Mouse (Mus musculus) left cerebral cortex, adult 2 months (tissue): ENCODE measurements around the gene Syce3. TPM values are rescaled to one million over a fixed set of nuclear protein-coding genes. Genes with fewer than 3 reads are reported as not detected.
"Not testable (repeated sequence)": the region's sequence is repeated elsewhere in the genome, so short reads cannot be mapped to it uniquely, and the experiment has no call there.

Experiments
- DNase-seq, 2 experiments: peaks; one replicate each; pipeline ENCODE4 v3.0.0; 2021 to 2022; ENCODE audit warnings: low spot score in 2 of 2, mixed read lengths in 1 of 2; ENCODE audit errors: extremely low spot score in 1 of 2
- H3K27ac ChIP-seq: fragments of 200-600 bp; 2 replicates; pipeline ENCODE4 v1.8.1; 2022
- H3K4me3 ChIP-seq: fragments of 200-600 bp; 2 replicates; pipeline ENCODE4 v1.8.1; 2022
- CTCF ChIP-seq: fragments of 200-600 bp; IDR thresholded peaks from 2 replicates; pipeline ENCODE4 v1.8.1; 2022; ENCODE audit warnings: antibody characterized with exemption, mild to moderate bottlenecking, moderate library complexity
- intact Hi-C: fragments of 180-260 bp; cut with DNase I; formaldehyde crosslinking; loops from one replicate; pipeline ENCODE4 v1.15.1; 2025
- total RNA-seq, 2 experiments: library from RNA; stranded (reverse); gene quantifications; 2 replicates each; pipeline ENCODE4 v1.2.3; 2021

The Syce3 gene
- total RNA-seq, 2 experiments from 2014 or later = not detected

- TF ChIP-seq CTCF = no peak
These were observed 21.0 kb upstream of the Syce3 start for GRCm38 (mm10) chr15:89431271-89431670.

DNA sequence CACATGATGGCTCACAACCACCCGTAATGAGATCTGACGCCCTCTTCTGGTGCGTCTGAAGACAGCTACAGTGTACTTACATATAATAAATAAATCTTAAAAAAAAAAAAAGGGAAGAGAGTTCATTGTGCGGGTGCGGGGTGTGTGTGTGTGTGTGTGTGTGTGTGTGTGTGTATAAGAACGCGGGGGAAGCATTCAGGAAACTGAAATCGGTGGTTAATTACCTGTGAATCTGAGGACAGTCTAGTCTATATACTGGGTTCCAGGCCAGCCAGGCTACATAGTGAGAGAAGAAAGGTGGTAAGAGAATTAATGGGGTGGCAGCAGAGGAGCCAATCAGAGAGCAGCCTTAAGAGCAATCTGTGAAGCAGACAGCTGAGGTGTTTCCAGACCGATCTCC is 20.5 kb upstream of the Syce3 start:
- intact Hi-C loops, DNase-seq, H3K27ac ChIP-seq, H3K4me3 ChIP-seq: not testable (repeated sequence)

More at GRCm38 (mm10) chr15:89431271-89431670, 21.0 kb upstream of the Syce3 start:
- no peak overlapping the region for H3K27ac ChIP-seq
- intact Hi-C loops = no loop called here
- DNase-seq = no peak
- H3K4me3 ChIP-seq = no peak overlapping the region

- Histone ChIP-seq H3K27ac (peak overlapping the region; percentile 97), H3K4me3 (peak overlapping the region; percentile 70)
- DNase-seq = no peak
- intact Hi-C loops = no loop called here
- TF ChIP-seq CTCF = peak; percentile 24
These were observed 20.0 kb upstream of the Syce3 start for GRCm38 (mm10) chr15:89430341-89430740.

GRCm38 (mm10) chr15:89429352-89430221 is 19.3 kb upstream of the Syce3 start, which contains the start of the genes C730034F03Rik, Gm44502 and Chkb:
Gene C730034F03Rik (plus strand): TSS chr15:89429589.
Gene Gm44502 (minus strand): TSS chr15:89429696.
Gene Chkb (minus strand): TSS chr15:89429908.
- DNase-seq = peak; percentile 90 to 92
- Histone ChIP-seq H3K4me3 (peak within 1 kb of the TSS; percentile 70), H3K27ac (peak within 1 kb of the TSS; percentile 97)
- intact Hi-C loops = loop anchor here (2.0 kb wide), 1 partner anchor 23 kb away; the partner anchor contains the start of gene Mapk8ip2
- no peak for TF ChIP-seq CTCF

GRCm38 (mm10) chr15:89428821-89429351 is 18.6 kb upstream of the Syce3 start:
- no peak for DNase-seq
- Histone ChIP-seq H3K4me3 (peak overlapping the region; percentile 70), H3K27ac (peak overlapping the region; percentile 41; the same call in 1 of the 2 replicates)
- TF ChIP-seq CTCF = no peak
- intact Hi-C loops = loop anchor here (2.0 kb wide), 1 partner anchor 24 kb away; the partner anchor contains the start of gene Mapk8ip2

DNA sequence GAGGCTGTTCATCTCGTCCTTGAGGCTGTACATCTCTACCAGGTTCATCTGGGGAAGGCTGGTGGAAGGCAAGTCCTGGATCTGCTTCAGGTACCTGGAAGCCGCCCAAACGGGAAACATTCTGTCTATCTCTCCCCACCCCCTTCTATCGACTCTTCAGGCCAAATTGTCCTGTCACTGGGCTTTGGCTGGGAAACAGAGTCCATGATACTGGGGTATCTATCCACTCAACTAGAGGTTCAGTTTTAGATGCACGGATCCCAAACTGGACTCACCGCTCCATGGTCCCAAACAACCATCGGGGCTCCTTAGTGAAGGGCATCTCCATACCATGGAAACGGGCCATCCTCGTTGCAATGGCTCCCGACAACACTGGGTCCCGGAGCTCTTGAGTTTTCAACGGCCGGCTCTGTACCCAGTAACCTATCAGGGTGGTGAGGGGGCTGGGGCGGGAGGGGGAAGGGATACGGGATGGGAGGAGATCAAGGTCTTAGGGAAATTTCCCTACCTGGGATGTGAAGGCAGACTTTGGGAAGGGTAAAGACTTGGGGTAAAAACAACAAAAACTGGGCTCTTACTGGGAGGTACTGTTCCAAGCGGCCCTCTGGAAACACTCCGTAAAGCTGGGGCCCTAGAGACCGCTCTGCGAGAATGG is 18.0 kb upstream of the Syce3 start:
- Histone ChIP-seq H3K27ac (no peak overlapping the region), H3K4me3 (peak overlapping the region; percentile 70)
- intact Hi-C loops = loop anchor here (2.0 kb wide), 1 partner anchor 25 kb away; the partner anchor contains the start of gene Mapk8ip2
- no peak for TF ChIP-seq CTCF
- no peak for DNase-seq

- DNase-seq = no peak
- no peak overlapping the region for H3K27ac ChIP-seq
- H3K4me3 ChIP-seq = no peak overlapping the region
- TF ChIP-seq CTCF = no peak
- intact Hi-C loops = no loop called here
These were observed 16.4 kb upstream of the Syce3 start for GRCm38 (mm10) chr15:89426716-89427115.

GRCm38 (mm10) chr15:89425711-89426121 is 15.4 kb upstream of the Syce3 start, which contains the start of gene Cpt1b:
Gene Cpt1b (minus strand): TSS chr15:89425863.
- DNase-seq = no peak
- intact Hi-C loops = no loop called here
- Histone ChIP-seq H3K4me3 (no peak within 1 kb of the TSS), H3K27ac (no peak within 1 kb of the TSS)
- no peak for TF ChIP-seq CTCF

GRCm38 (mm10) chr15:89424621-89425020 is 14.3 kb upstream of the Syce3 start:
- intact Hi-C loops = no loop called here
- DNase-seq = no peak
- H3K27ac ChIP-seq = no peak overlapping the region
- TF ChIP-seq CTCF = no peak
- no peak overlapping the region for H3K4me3 ChIP-seq

DNA sequence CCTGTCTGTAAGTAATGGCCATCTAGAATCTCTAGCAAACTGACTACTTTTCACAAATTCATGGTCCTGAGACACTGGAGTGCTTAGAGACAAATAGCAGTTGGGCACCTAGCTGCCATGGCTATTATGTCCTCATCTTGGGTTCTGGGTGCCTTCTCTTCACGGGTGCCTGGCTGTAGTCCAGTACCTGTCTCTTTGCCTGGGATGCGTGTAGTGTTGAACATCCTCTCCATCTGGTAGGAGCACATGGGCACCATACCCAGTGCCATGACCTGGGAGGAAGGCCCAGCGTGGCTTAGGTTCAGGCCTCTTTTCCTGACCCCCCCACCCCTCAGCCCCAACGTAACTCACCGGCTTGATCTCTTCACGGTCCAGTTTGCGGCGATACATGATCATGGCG is 11.6 kb upstream of the Syce3 start:
- TF ChIP-seq CTCF = no peak
- DNase-seq = no peak
- no peak overlapping the region for H3K4me3 ChIP-seq
- no peak overlapping the region for H3K27ac ChIP-seq
- intact Hi-C loops = no loop called here

DNA sequence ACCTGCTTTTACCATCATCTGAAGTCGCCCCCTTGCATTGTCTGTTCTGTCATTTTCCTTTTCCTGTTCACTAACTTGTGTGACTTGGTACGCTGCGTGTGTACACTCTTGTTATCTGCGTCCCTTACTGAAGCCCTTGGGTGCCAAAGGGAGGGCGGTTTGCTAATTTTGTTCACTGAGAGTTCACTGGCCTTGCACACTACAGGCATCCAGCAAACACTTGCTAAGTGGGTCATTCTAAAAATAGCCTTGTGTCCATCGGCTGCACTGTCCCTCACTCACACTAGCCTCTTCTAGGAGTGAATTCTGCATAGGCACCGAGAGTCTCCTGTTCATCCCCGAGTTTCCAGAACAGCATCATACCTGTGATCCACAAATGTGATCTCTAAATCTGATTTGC is 5.0 kb upstream of the Syce3 start:
- no peak overlapping the region for H3K4me3 ChIP-seq
- intact Hi-C loops = no loop called here
- no peak for TF ChIP-seq CTCF
- DNase-seq = no peak
- H3K27ac ChIP-seq = no peak overlapping the region

DNA sequence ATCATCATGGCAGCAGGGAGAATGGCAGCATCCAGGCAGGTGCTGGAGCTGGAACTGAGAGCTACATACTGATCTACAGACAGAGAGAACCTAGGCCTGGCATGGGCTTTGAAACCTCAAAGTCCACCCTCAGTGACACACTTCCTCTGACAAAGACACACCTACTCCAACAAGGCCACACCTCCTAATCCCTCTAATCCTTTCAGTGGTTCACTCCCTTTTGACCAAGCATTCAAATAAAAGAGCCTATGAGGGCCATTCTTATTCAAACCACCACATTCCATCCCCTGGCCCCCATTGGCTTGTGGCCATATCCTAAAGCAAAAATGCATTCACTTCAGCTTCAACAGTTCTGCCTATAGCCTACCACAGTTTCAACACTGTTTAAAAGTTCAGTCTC is 3.6 kb downstream of the Syce3 start:
- intact Hi-C loops = no loop called here
- TF ChIP-seq CTCF = no peak

More for the DNA sequence above, 3.6 kb downstream of the Syce3 start:
- DNase-seq = no peak
- Histone ChIP-seq H3K27ac (no peak overlapping the region), H3K4me3 (no peak overlapping the region)
